Mouse (Mus musculus) ES-E14 (cell line): Measurements from ENCODE around the gene Rbm19. TPM values are rescaled to one million over a fixed set of nuclear protein-coding genes. Genes with fewer than 3 reads are reported as not detected.
A peak's percentile ranks its signal among the peaks of the same experiment; 100 is the strongest.

ENCODE experiments used
- DNase-seq: peaks from one replicate; pipeline ENCODE4 v3.0.0-alpha.2; 2013; ENCODE audit warnings: low read depth, low spot score
- H3K27ac ChIP-seq: 2 replicates; pipeline ENCODE4 v1.5.1; 2012; ENCODE audit warnings: low read depth, mild to moderate bottlenecking, low read length, moderate library complexity, mixed read lengths; ENCODE audit not compliant: poor library complexity, insufficient read depth, severe bottlenecking
- H3K36me3 ChIP-seq: 2 replicates; pipeline ENCODE4 v1.6.1; 2012; ENCODE audit warnings: mild to moderate bottlenecking, low read length, moderate library complexity, mixed read lengths; ENCODE audit not compliant: control insufficient read depth, poor library complexity, insufficient read depth, severe bottlenecking
- H3K4me1 ChIP-seq, 2 experiments: fragments of 150-350 bp in 1 of 2; sonication (generic) in 1 of 2; 2 replicates each; pipeline ENCODE4 v1.6.1; 2012; ENCODE audit warnings: low read length in 2 of 2, mild to moderate bottlenecking in 1 of 2, mixed read lengths in 1 of 2; ENCODE audit not compliant: control insufficient read depth in 2 of 2, insufficient read depth in 2 of 2, poor library complexity in 1 of 2
- H3K4me3 ChIP-seq, 2 experiments: fragments of 150-350 bp in 1 of 2; sonication (generic) in 1 of 2; 2 replicates each; pipeline ENCODE4 v1.5.1; 2012; ENCODE audit warnings: low read length in 2 of 2, low read depth in 1 of 2, mild to moderate bottlenecking in 1 of 2, mixed read lengths in 1 of 2; ENCODE audit not compliant: insufficient read depth in 1 of 2, poor library complexity in 1 of 2, severe bottlenecking in 1 of 2
- H3K9ac ChIP-seq: 2 replicates; pipeline ENCODE4 v1.6.1; 2012; ENCODE audit warnings: low read depth, mild to moderate bottlenecking, low read length, mixed read lengths; ENCODE audit not compliant: poor library complexity, insufficient read depth, severe bottlenecking
- H3K9me3 ChIP-seq: fragments of 150-350 bp; sonication (generic); 2 replicates; pipeline ENCODE4 v1.6.1; 2012; ENCODE audit warnings: low read depth, mild to moderate bottlenecking, low read length; ENCODE audit not compliant: control insufficient read depth, insufficient read depth
- CHD2 ChIP-seq: IDR thresholded peaks from 2 replicates; pipeline ENCODE4 v1.6.1; 2014; ENCODE audit warnings: mild to moderate bottlenecking, low read depth, low read length, inconsistent platforms
- HCFC1 ChIP-seq: IDR thresholded peaks from 2 replicates; pipeline ENCODE4 v1.6.1; 2012; ENCODE audit warnings: low read length, inconsistent platforms, borderline replicate concordance; ENCODE audit not compliant: insufficient read depth
- MAFK ChIP-seq: IDR thresholded peaks from 2 replicates; pipeline ENCODE4 v1.6.1; 2014; ENCODE audit warnings: mild to moderate bottlenecking, low read depth, low read length, inconsistent platforms; ENCODE audit not compliant: insufficient read depth
- ZC3H11A ChIP-seq: IDR thresholded peaks from 2 replicates; pipeline ENCODE4 v1.6.1; 2012; ENCODE audit warnings: low read depth, mild to moderate bottlenecking, inconsistent platforms, low read length, borderline replicate concordance
- ZNF384 ChIP-seq: IDR thresholded peaks from 2 replicates; pipeline ENCODE4 v1.6.1; 2012; ENCODE audit warnings: low read depth, low read length, inconsistent platforms
- in situ Hi-C, 2 experiments: fragments of 600-800 bp; cut with MboI; formaldehyde crosslinking; loops; one replicate each; pipeline ENCODE4 v1.15.1; 2025; ENCODE audit warnings: low sequenced_read_pairs in 2 of 2, inconsistent platforms in 1 of 2; ENCODE audit not compliant: unreplicated experiment in 2 of 2
- total RNA-seq: library from RNA; depleted of rRNA; stranded (reverse); fragments of 300-350 nt; gene quantifications from 2 replicates; pipeline ENCODE4 v1.2.3, GENCODE M21; 2012

Rbm19 gene
- total RNA-seq, 1 experiment, result 67.6 TPM

- H3K4me3 ChIP-seq, result no peak overlapping the region
- TF ChIP-seq HCFC1 (no peak), ZNF384 (no peak), CHD2 (no peak), MAFK (no peak), ZC3H11A (no peak)
- H3K4me1 ChIP-seq, result peaks cover 0 to 7% of the 10 kb centered on the region in 2 experiments; a peak in 1 of 4 replicates
- no peak for DNase-seq
- H3K9me3 ChIP-seq, result no peaks in the 10 kb centered on the region
- no peak overlapping the region for H3K27ac ChIP-seq
- no peak overlapping the region for H3K9ac ChIP-seq
- in situ Hi-C loops, result no loop called here
- peaks cover 56% of the 10 kb centered on the region for H3K36me3 ChIP-seq
These were observed 23.0 kb downstream of the Rbm19 start for GRCm38 (mm10) chr5:120139224-120139623.

GRCm38 (mm10) chr5:120143941-120144340, 27.7 kb downstream of the Rbm19 start:
- in situ Hi-C loops, result no loop called here
- Histone ChIP-seq H3K4me1 (peaks cover 0 to 3% of the 10 kb centered on the region in 2 experiments; a peak in 1 of 4 replicates), H3K9me3 (no peaks in the 10 kb centered on the region), H3K9ac (no peak overlapping the region), H3K4me3 (no peak overlapping the region), H3K27ac (no peak overlapping the region), H3K36me3 (peaks cover 52% of the 10 kb centered on the region)
- no peak for DNase-seq
- TF ChIP-seq ZNF384 (no peak), HCFC1 (no peak), CHD2 (no peak), ZC3H11A (no peak)

GRCm38 (mm10) chr5:120145371-120146050, 29.2 kb downstream of the Rbm19 start:
- H3K4me3 ChIP-seq, result no peak overlapping the region
- in situ Hi-C loops, result no loop called here
- H3K9ac ChIP-seq, result no peak overlapping the region
- no peak overlapping the region for H3K27ac ChIP-seq
- H3K36me3 ChIP-seq, result peaks cover 52% of the 10 kb centered on the region
- no peak for TF ChIP-seq CHD2
- no peak for TF ChIP-seq MAFK
- no peak for TF ChIP-seq HCFC1
- TF ChIP-seq ZNF384, result 0 out of 2 replicates have a peak, but pooled peaks have one; percentile 20
- H3K9me3 ChIP-seq, result no peaks in the 10 kb centered on the region
- H3K4me1 ChIP-seq, result 0 out of 4 replicates have a peak, but pooled peaks cover 0 to 1% of the 10 kb centered on the region in 2 experiments
- DNase-seq, result no peak

- H3K4me3 ChIP-seq, result no peak overlapping the region
- no peaks in the 10 kb centered on the region for H3K9me3 ChIP-seq
- no peak for TF ChIP-seq ZNF384
- TF ChIP-seq MAFK, result no peak
- TF ChIP-seq ZC3H11A, result no peak
- no peak for TF ChIP-seq HCFC1
- no peak for TF ChIP-seq CHD2
- H3K27ac ChIP-seq, result no peak overlapping the region
- peaks cover 51% of the 10 kb centered on the region for H3K36me3 ChIP-seq
- in situ Hi-C loops, result no loop called here
- DNase-seq, result no peak
- 0 out of 4 replicates have a peak, but pooled peaks cover 0 to 1% of the 10 kb centered on the region in 2 experiments for H3K4me1 ChIP-seq
- H3K9ac ChIP-seq, result no peak overlapping the region
These were observed 29.8 kb downstream of the Rbm19 start for GRCm38 (mm10) chr5:120146051-120146385.

- Histone ChIP-seq H3K4me3 (no peak overlapping the region), H3K9ac (no peak overlapping the region), H3K36me3 (peaks cover 48% of the 10 kb centered on the region), H3K27ac (no peak overlapping the region), H3K9me3 (no peaks in the 10 kb centered on the region), H3K4me1 (0 out of 4 replicates have a peak, but pooled peaks cover 0 to 1% of the 10 kb centered on the region in 2 experiments)
- in situ Hi-C loops, result no loop called here
- TF ChIP-seq MAFK, result no peak
- TF ChIP-seq HCFC1, result no peak
- no peak for TF ChIP-seq ZC3H11A
- no peak for TF ChIP-seq ZNF384
- no peak for TF ChIP-seq CHD2
- no peak for DNase-seq
These were observed 30.6 kb downstream of the Rbm19 start for GRCm38 (mm10) chr5:120146909-120147308.
